Mouse (Mus musculus) thymus, postnatal 4 days (tissue): ENCODE results near the gene Smco2.

ENCODE experiments used
- DNase-seq: peaks from one replicate; pipeline ENCODE4 v3.0.0; 2021

Smco2 gene

GRCm38 (mm10) chr6:146904707-146905106 lies 54.8 kb downstream of the Smco2 start:
- no peak for DNase-seq

GRCm38 (mm10) chr6:146906000-146906786 lies 56.3 kb downstream of the Smco2 start:
- DNase-seq = no peak

- no peak for DNase-seq
These were observed 57.3 kb downstream of the Smco2 start for GRCm38 (mm10) chr6:146907061-146907794.

- no peak for DNase-seq
These were observed 57.9 kb downstream of the Smco2 start for GRCm38 (mm10) chr6:146907795-146908190.

- no peak for DNase-seq
These were observed 58.9 kb downstream of the Smco2 start for GRCm38 (mm10) chr6:146908801-146909200.

GRCm38 (mm10) chr6:146909725-146910489 lies 60.0 kb downstream of the Smco2 start:
- no peak for DNase-seq

GRCm38 (mm10) chr6:146910801-146911200 lies 60.9 kb downstream of the Smco2 start:
- no peak for DNase-seq

- DNase-seq = no peak
These were observed 63.1 kb downstream of the Smco2 start for GRCm38 (mm10) chr6:146912835-146913488.

- no peak for DNase-seq
These were observed 63.7 kb downstream of the Smco2 start for GRCm38 (mm10) chr6:146913489-146914198.

- DNase-seq = no peak
These were observed 65.9 kb downstream of the Smco2 start for GRCm38 (mm10) chr6:146915808-146916207.

- DNase-seq = no peak
These were observed 67.5 kb downstream of the Smco2 start for GRCm38 (mm10) chr6:146917396-146917795.

- DNase-seq = no peak
These were observed 68.4 kb downstream of the Smco2 start for GRCm38 (mm10) chr6:146918341-146918740.
